Mouse (Mus musculus): ENCODE results near the gene Slc1a7. TPM values are rescaled to one million over a fixed set of nuclear protein-coding genes. Genes with fewer than 3 reads are reported as not detected.

Gene Slc1a7
- polyA plus RNA-seq, 1 experiment = 0.10 TPM

DNA sequence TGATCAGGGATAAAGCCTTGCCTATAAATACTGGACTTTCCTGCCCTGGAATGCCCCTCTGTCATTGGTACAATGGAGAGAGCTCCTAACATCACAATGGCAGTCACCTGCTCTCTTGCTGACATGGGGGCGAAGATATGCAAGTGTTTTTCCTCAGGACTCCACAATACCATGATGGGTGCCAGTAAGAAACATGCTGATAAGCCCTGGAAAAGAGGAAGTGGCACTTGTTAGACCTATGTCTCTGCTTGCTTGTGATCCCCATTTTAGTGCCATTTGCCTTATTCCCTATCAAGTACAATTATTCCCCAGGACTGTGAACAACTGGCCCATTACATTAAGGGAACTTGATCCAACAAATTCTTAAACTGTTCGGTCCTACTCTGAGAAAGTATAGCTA, 39.4 kb upstream of the Slc1a7 start:
- Histone ChIP-seq H3K27me3 (ENCODE audit: control insufficient read depth, insufficient read depth, low read length) (no peaks in the 10 kb centered on the region), H3K4me1 (ENCODE audit: control insufficient read depth, insufficient read depth, low read length) (no peaks in the 10 kb centered on the region), H3K4me3 (replicated peaks; ENCODE audit: insufficient read depth, low read depth, low read length) (no peak overlapping the region), H3K27ac (ENCODE audit: insufficient read depth, low read length) (no peak overlapping the region)
- DNase-seq = no peak
- 83% methylated on average over 2 of the region's 2 CpGs for WGBS
- TF ChIP-seq POLR2A (IDR thresholded peaks at IDR 0.05; ENCODE audit: borderline replicate concordance, insufficient read depth, low read length) (no peak), CTCF (IDR thresholded peaks at IDR 0.05; ENCODE audit: borderline replicate concordance, insufficient read depth, low read depth, low read length) (no peak)

- no peak for TF ChIP-seq POLR2A (IDR thresholded peaks at IDR 0.05; ENCODE audit: borderline replicate concordance, insufficient read depth, low read length)
- TF ChIP-seq CTCF (IDR thresholded peaks at IDR 0.05; ENCODE audit: borderline replicate concordance, insufficient read depth, low read depth, low read length) = no peak
- Histone ChIP-seq H3K4me3 (replicated peaks; ENCODE audit: insufficient read depth, low read depth, low read length) (no peak overlapping the region), H3K4me1 (ENCODE audit: control insufficient read depth, insufficient read depth, low read length) (no peaks in the 10 kb centered on the region), H3K27ac (ENCODE audit: insufficient read depth, low read length) (no peak overlapping the region), H3K27me3 (ENCODE audit: control insufficient read depth, insufficient read depth, low read length) (no peaks in the 10 kb centered on the region)
- 84% methylated on average over 3 of the region's 3 CpGs for WGBS
- no peak for DNase-seq
Measured at GRCm38 (mm10) chr4:107931453-107931852, 36.7 kb upstream of the Slc1a7 start.

- Histone ChIP-seq H3K27ac (ENCODE audit: insufficient read depth, low read length) (no peak overlapping the region), H3K4me3 (replicated peaks; ENCODE audit: insufficient read depth, low read depth, low read length) (no peak overlapping the region), H3K27me3 (ENCODE audit: control insufficient read depth, insufficient read depth, low read length) (no peaks in the 10 kb centered on the region), H3K4me1 (ENCODE audit: control insufficient read depth, insufficient read depth, low read length) (peaks cover 4% of the 10 kb centered on the region; the same call in 1 of the 2 replicates)
- 48% methylated on average over 8 of the region's 8 CpGs for WGBS
- no peak for TF ChIP-seq POLR2A (IDR thresholded peaks at IDR 0.05; ENCODE audit: borderline replicate concordance, insufficient read depth, low read length)
- no peak for TF ChIP-seq CTCF (IDR thresholded peaks at IDR 0.05; ENCODE audit: borderline replicate concordance, insufficient read depth, low read depth, low read length)
- no peak for DNase-seq
Measured at GRCm38 (mm10) chr4:107933239-107933638, 34.9 kb upstream of the Slc1a7 start.

DNA sequence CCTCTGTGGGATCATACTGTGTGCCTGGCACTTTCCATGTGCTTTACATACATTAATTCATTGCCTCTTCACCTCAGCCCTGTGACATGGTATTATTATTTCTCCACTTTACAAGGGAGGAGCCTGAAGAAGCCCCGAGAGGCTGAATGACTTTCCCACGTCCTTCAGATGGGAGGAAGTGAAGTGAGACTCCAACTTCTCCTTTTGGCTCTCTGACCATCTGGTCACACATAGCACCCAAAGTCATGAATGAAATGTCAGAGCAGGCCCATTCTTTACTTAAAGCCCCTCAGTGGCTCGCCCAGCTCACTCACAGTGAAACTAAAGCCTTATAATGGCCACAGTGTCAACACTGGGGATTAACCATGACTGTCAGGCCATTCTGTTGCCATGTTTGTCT, 32.9 kb upstream of the Slc1a7 start:
- Histone ChIP-seq H3K27ac (ENCODE audit: insufficient read depth, low read length) (no peak overlapping the region), H3K27me3 (ENCODE audit: control insufficient read depth, insufficient read depth, low read length) (no peaks in the 10 kb centered on the region), H3K4me1 (ENCODE audit: control insufficient read depth, insufficient read depth, low read length) (peaks cover 4% of the 10 kb centered on the region; the same call in 1 of the 2 replicates), H3K4me3 (replicated peaks; ENCODE audit: insufficient read depth, low read depth, low read length) (no peak overlapping the region)
- WGBS = 85% methylated on average over 3 of the region's 3 CpGs
- TF ChIP-seq CTCF (IDR thresholded peaks at IDR 0.05; ENCODE audit: borderline replicate concordance, insufficient read depth, low read depth, low read length) (no peak), POLR2A (IDR thresholded peaks at IDR 0.05; ENCODE audit: borderline replicate concordance, insufficient read depth, low read length) (no peak)
- no peak for DNase-seq

DNA sequence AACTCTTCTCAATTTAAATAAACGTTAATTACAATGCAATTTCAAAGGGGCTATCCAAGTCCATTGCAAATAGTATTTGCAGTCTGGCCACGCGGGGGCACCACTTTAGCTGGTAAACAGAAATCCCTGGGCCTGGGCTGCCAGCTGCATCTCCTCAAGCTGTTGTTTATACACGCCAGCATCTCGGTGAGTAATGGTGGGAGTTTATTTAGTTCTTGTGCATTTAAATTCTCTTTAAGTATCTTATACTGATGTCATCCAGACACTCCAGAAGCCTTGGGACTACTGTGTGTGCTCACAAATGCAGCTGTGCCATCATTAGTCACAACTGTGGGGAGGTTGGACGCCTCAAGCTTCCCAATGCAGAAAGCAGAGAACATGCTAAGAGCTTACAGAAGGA, 30.8 kb upstream of the Slc1a7 start:
- Histone ChIP-seq H3K27ac (ENCODE audit: insufficient read depth, low read length) (no peak overlapping the region), H3K4me1 (ENCODE audit: control insufficient read depth, insufficient read depth, low read length) (peaks cover 4% of the 10 kb centered on the region; the same call in 1 of the 2 replicates), H3K27me3 (ENCODE audit: control insufficient read depth, insufficient read depth, low read length) (no peaks in the 10 kb centered on the region), H3K4me3 (replicated peaks; ENCODE audit: insufficient read depth, low read depth, low read length) (no peak overlapping the region)
- peak; percentile 60 to 65 for DNase-seq
- TF ChIP-seq CTCF (IDR thresholded peaks at IDR 0.05; ENCODE audit: borderline replicate concordance, insufficient read depth, low read depth, low read length) = peak; percentile 60
- no peak for TF ChIP-seq POLR2A (IDR thresholded peaks at IDR 0.05; ENCODE audit: borderline replicate concordance, insufficient read depth, low read length)
- 19% methylated on average over 6 of the region's 6 CpGs for WGBS

DNA sequence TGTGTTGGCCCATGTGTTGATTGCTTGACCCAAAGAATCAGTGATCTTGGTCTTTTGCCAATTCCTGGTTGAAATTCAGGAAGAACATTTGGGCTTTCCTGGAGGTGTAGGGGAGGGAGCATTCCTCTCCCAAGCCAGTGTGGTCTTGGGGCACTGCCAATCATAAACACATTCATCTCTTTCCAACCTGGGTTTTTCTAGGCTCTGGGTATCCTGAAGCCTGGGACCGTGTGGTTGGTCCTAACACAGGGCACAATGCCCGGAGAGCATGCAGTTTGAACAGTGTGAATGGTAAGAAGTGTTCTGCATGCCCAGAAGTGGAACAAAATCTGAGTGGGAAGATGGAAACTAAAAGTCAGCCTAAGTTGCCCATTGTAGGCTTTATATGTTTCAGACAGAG, 30.0 kb upstream of the Slc1a7 start:
- TF ChIP-seq CTCF (IDR thresholded peaks at IDR 0.05; ENCODE audit: borderline replicate concordance, insufficient read depth, low read depth, low read length) = no peak
- no peak for TF ChIP-seq POLR2A (IDR thresholded peaks at IDR 0.05; ENCODE audit: borderline replicate concordance, insufficient read depth, low read length)
- peak in 1 of 2 experiments; percentile 22 for DNase-seq
- Histone ChIP-seq H3K4me3 (replicated peaks; ENCODE audit: insufficient read depth, low read depth, low read length) (no peak overlapping the region), H3K4me1 (ENCODE audit: control insufficient read depth, insufficient read depth, low read length) (peaks cover 4% of the 10 kb centered on the region; the same call in 1 of the 2 replicates), H3K27ac (ENCODE audit: insufficient read depth, low read length) (no peak overlapping the region), H3K27me3 (ENCODE audit: control insufficient read depth, insufficient read depth, low read length) (no peaks in the 10 kb centered on the region)
- WGBS = 27% methylated on average over 2 of the region's 2 CpGs

DNA sequence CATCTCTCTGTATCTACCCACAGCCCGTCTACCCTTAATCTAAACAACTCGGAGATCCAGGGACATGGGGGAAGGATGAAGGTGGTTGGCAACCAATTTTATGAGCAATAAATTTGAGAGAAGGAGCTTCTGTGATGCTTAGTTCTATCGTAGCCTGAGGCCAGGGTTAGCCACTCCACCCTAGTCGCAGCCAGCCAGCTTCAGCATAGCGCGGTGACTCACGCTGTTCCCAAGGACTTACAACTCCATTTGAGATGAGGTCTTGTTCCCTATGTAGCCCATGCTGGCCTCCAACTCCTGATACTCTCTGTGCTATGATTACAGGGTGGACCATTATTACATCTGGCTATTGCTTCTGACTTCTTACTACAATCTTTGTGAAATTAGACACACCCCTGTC, 25.4 kb upstream of the Slc1a7 start:
- whole genome bisulfite sequencing = 95% methylated on average over 7 of the region's 7 CpGs
- no peaks in the 10 kb centered on the region; the same call in none of the 2 replicates for H3K4me1 ChIP-seq (ENCODE audit: control insufficient read depth, insufficient read depth, low read length)

DNA sequence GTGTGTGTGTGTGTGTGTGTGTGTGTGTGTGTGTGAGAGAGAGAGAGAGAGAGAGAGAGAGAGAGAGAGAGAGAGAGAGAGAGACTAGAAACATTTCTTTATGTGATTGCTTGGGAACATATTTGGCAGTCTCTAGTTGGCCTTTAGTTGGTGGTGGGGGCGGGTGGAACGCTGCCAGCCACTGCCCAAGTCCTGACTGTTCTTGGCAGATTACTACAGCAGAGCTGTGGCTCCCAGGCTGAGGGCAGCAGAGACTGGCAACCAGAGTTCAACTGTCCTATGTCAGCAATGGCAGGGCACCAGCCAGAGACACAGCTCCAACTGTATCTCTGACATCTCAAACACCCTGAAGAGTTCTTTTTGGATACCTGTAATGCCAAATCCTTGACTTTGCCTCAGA, 24.0 kb upstream of the Slc1a7 start:
- H3K4me1 ChIP-seq (ENCODE audit: control insufficient read depth, insufficient read depth, low read length) = no peaks in the 10 kb centered on the region; the same call in 1 of the 2 replicates
- no peak overlapping the region for H3K27ac ChIP-seq (ENCODE audit: insufficient read depth, low read length)
- TF ChIP-seq CTCF (IDR thresholded peaks at IDR 0.05; ENCODE audit: borderline replicate concordance, insufficient read depth, low read depth, low read length) = no peak
- TF ChIP-seq POLR2A (IDR thresholded peaks at IDR 0.05; ENCODE audit: borderline replicate concordance, insufficient read depth, low read length) = no peak
- WGBS = 3% methylated on average over 2 of the region's 2 CpGs
- H3K4me3 ChIP-seq (replicated peaks; ENCODE audit: insufficient read depth, low read depth, low read length) = no peak overlapping the region
- no peaks in the 10 kb centered on the region for H3K27me3 ChIP-seq (ENCODE audit: control insufficient read depth, insufficient read depth, low read length)
- DNase-seq = no peak

More for the DNA sequence above, 25.4 kb upstream of the Slc1a7 start:
- Histone ChIP-seq H3K27ac (ENCODE audit: insufficient read depth, low read length) (no peak overlapping the region), H3K27me3 (ENCODE audit: control insufficient read depth, insufficient read depth, low read length) (no peaks in the 10 kb centered on the region), H3K4me3 (replicated peaks; ENCODE audit: insufficient read depth, low read depth, low read length) (no peak overlapping the region)
- no peak for TF ChIP-seq CTCF (IDR thresholded peaks at IDR 0.05; ENCODE audit: borderline replicate concordance, insufficient read depth, low read depth, low read length)
- no peak for TF ChIP-seq POLR2A (IDR thresholded peaks at IDR 0.05; ENCODE audit: borderline replicate concordance, insufficient read depth, low read length)
- DNase-seq = no peak

Measured in cerebellum, adult 2 months (tissue).